Mouse (Mus musculus) lung, adult 2 months (tissue): ENCODE results near the gene Kctd14. TPM values are rescaled to one million over a fixed set of nuclear protein-coding genes. Genes with fewer than 3 reads are reported as not detected.
"Not testable (repeated sequence)": the region's sequence is repeated elsewhere in the genome, so short reads cannot be mapped to it uniquely, and the experiment has no call there.

Experiments used
- DNase-seq: peaks from one replicate; pipeline ENCODE4 v3.0.0; 2022
- H3K4me1 ChIP-seq: fragments of 200-500 bp; 2 replicates; pipeline ENCODE4 v1.6.1; 2011; ENCODE audit warnings: low read length; ENCODE audit not compliant: control insufficient read depth, insufficient read depth
- H3K4me3 ChIP-seq: fragments of 200-500 bp; replicated peaks from 2 replicates; pipeline ENCODE3; 2011; ENCODE audit warnings: low read depth, mild to moderate bottlenecking, control low read depth, low read length; ENCODE audit errors: extremely low read depth
- CTCF ChIP-seq: fragments of 200-500 bp; IDR thresholded peaks from 2 replicates; pipeline ENCODE4 v1.5.1; 2011; ENCODE audit warnings: mild to moderate bottlenecking, low read length, control low read depth; ENCODE audit not compliant: insufficient read depth
- POLR2A ChIP-seq: fragments of 200-500 bp; IDR thresholded peaks from 2 replicates; pipeline ENCODE4 v1.6.1; 2011; ENCODE audit warnings: low read depth, mild to moderate bottlenecking, control low read depth, low read length, borderline replicate concordance; ENCODE audit errors: extremely low read depth
- WGBS: fragments of 180-500 bp; shearing (Covaris S2); methylation state at CpG from one replicate; pipeline ENCODE4 v1.1.7; 2018; 5-methylcytosine and 5-hydroxymethylcytosine counted together
- polyA plus RNA-seq: library from polyadenylated mRNA; depleted of rRNA; stranded (reverse); fragments of >200 nt; gene quantifications from 2 replicates; pipeline ENCODE4 v1.2.3, GENCODE M21; 2012

Gene Kctd14
- polyA plus RNA-seq, 1 experiment: 6.7 TPM

GRCm38 (mm10) chr7:97419163-97419562 lies 32.0 kb upstream of the Kctd14 start:
- peaks cover 4% of the 10 kb centered on the region for H3K4me1 ChIP-seq
- TF ChIP-seq POLR2A (no peak), CTCF (no peak)
- DNase-seq: no peak
- WGBS: 80% methylated on average over 5 of the region's 5 CpGs
- no peak overlapping the region for H3K4me3 ChIP-seq

GRCm38 (mm10) chr7:97420406-97420805 lies 30.7 kb upstream of the Kctd14 start:
- DNase-seq: no peak
- peaks cover 4% of the 10 kb centered on the region for H3K4me1 ChIP-seq
- TF ChIP-seq POLR2A (no peak), CTCF (no peak)
- 53% methylated on average over 1 of the region's 1 CpGs for WGBS
- no peak overlapping the region for H3K4me3 ChIP-seq

GRCm38 (mm10) chr7:97420958-97421651 lies 30.0 kb upstream of the Kctd14 start:
- no peak for TF ChIP-seq POLR2A
- TF ChIP-seq CTCF: no peak
- no peak overlapping the region for H3K4me3 ChIP-seq
- H3K4me1 ChIP-seq: peaks cover 4% of the 10 kb centered on the region
- WGBS: 66% methylated on average over 8 of the region's 8 CpGs
- DNase-seq: no peak

- no peak for DNase-seq
- Histone ChIP-seq H3K4me3 (no peak overlapping the region), H3K4me1 (no peaks in the 10 kb centered on the region)
- TF ChIP-seq CTCF (no peak), POLR2A (no peak)
- WGBS: 61% methylated on average over 5 of the region's 5 CpGs
Measured at GRCm38 (mm10) chr7:97423754-97424153, 27.4 kb upstream of the Kctd14 start.

GRCm38 (mm10) chr7:97424621-97425245 lies 26.4 kb upstream of the Kctd14 start:
- DNase-seq: peak; percentile 86
- no peak overlapping the region for H3K4me3 ChIP-seq
- 9% methylated on average over 12 of the region's 12 CpGs for WGBS
- TF ChIP-seq CTCF (peak; percentile 73), POLR2A (no peak)
- no peaks in the 10 kb centered on the region for H3K4me1 ChIP-seq

GRCm38 (mm10) chr7:97426566-97426965 lies 24.6 kb upstream of the Kctd14 start:
- no peak for DNase-seq
- Histone ChIP-seq H3K4me1 (no peaks in the 10 kb centered on the region), H3K4me3 (no peak overlapping the region)
- no peak for TF ChIP-seq POLR2A
- no peak for TF ChIP-seq CTCF
- WGBS: 60% methylated on average over 6 of the region's 6 CpGs

- Histone ChIP-seq H3K4me3 (no peak overlapping the region), H3K4me1 (no peaks in the 10 kb centered on the region)
- no peak for DNase-seq
- WGBS: 77% methylated on average over 6 of the region's 6 CpGs
- TF ChIP-seq CTCF: no peak
- TF ChIP-seq POLR2A: no peak
Measured at GRCm38 (mm10) chr7:97427296-97427695, 23.8 kb upstream of the Kctd14 start.

- 72% methylated on average over 5 of the region's 5 CpGs for WGBS
- Histone ChIP-seq H3K4me3 (no peak overlapping the region), H3K4me1 (no peaks in the 10 kb centered on the region)
- TF ChIP-seq CTCF (peak; percentile 15; the same call in 1 of the 2 replicates), POLR2A (no peak)
- DNase-seq: no peak
Measured at GRCm38 (mm10) chr7:97427778-97428420, 23.2 kb upstream of the Kctd14 start.

- Histone ChIP-seq H3K4me3 (no peak overlapping the region), H3K4me1 (no peaks in the 10 kb centered on the region)
- DNase-seq: no peak
- 7% methylated on average over 5 of the region's 5 CpGs for WGBS
- no peak for TF ChIP-seq POLR2A
- TF ChIP-seq CTCF: no peak
Measured at GRCm38 (mm10) chr7:97429705-97430104, 21.4 kb upstream of the Kctd14 start.

- 28% methylated on average over 3 of the region's 3 CpGs for WGBS
- DNase-seq, H3K4me3 ChIP-seq, H3K4me1 ChIP-seq: not testable (repeated sequence)
Measured at GRCm38 (mm10) chr7:97433517-97433916, 17.6 kb upstream of the Kctd14 start.
